Mouse (Mus musculus) hindbrain, embryonic 13.5 days (tissue): ENCODE measurements around the gene Siva1. TPM values are rescaled to one million over a fixed set of nuclear protein-coding genes. Genes with fewer than 3 reads are reported as not detected.

Experiments
- ATAC-seq: fragments of 200-750 bp; cut with Nextera tagmentation; 2 replicates; pipeline ENCODE4 v1.8.0; 2017; ENCODE audit warnings: moderate TSS enrichment; ENCODE audit not compliant: low FRiP score
- H3K27ac ChIP-seq: fragments of 300-500 bp; sonication (generic); 2 replicates; pipeline ENCODE4 v1.5.1; 2015; ENCODE audit warnings: inconsistent platforms, mild to moderate bottlenecking, moderate library complexity
- H3K27me3 ChIP-seq: fragments of 300-500 bp; sonication (generic); 2 replicates; pipeline ENCODE4 v1.6.1; 2015; ENCODE audit warnings: mild to moderate bottlenecking, inconsistent platforms
- H3K36me3 ChIP-seq: fragments of 300-500 bp; sonication (generic); 2 replicates; pipeline ENCODE4 v1.6.1; 2015; ENCODE audit warnings: mild to moderate bottlenecking, inconsistent platforms
- H3K4me1 ChIP-seq: fragments of 300-500 bp; sonication (generic); replicated peaks from 2 replicates; pipeline ENCODE4 v1.6.1; 2015; ENCODE audit warnings: inconsistent platforms
- H3K4me2 ChIP-seq: fragments of 300-500 bp; sonication (generic); 2 replicates; pipeline ENCODE4 v1.6.1; 2015; ENCODE audit warnings: inconsistent platforms, mild to moderate bottlenecking, moderate library complexity
- H3K4me3 ChIP-seq: fragments of 300-500 bp; sonication (generic); 2 replicates; pipeline ENCODE4 v1.5.1; 2015; ENCODE audit warnings: mild to moderate bottlenecking, inconsistent platforms
- H3K9ac ChIP-seq: fragments of 300-500 bp; sonication (generic); 2 replicates; pipeline ENCODE4 v1.6.1; 2015; ENCODE audit warnings: mild to moderate bottlenecking, inconsistent platforms
- H3K9me3 ChIP-seq: fragments of 300-500 bp; sonication (generic); 2 replicates; pipeline ENCODE4 v1.6.1; 2016; ENCODE audit warnings: inconsistent platforms
- WGBS: fragments of 180-500 bp; shearing (Covaris S2); methylation state at CpG from one replicate; pipeline ENCODE4 v1.1.7; 2015; 5-methylcytosine and 5-hydroxymethylcytosine counted together
- polyA plus RNA-seq: library from polyadenylated mRNA; unstranded; fragments of >200 nt; fragmentation: Nextera tagmentation; extraction: Ambion mirVana; gene quantifications from 2 replicates; pipeline ENCODE4 v1.2.1, GENCODE M21; 2015

The Siva1 gene
- polyA plus RNA-seq, 1 experiment from 2014 or later, result 63.8 TPM

DNA sequence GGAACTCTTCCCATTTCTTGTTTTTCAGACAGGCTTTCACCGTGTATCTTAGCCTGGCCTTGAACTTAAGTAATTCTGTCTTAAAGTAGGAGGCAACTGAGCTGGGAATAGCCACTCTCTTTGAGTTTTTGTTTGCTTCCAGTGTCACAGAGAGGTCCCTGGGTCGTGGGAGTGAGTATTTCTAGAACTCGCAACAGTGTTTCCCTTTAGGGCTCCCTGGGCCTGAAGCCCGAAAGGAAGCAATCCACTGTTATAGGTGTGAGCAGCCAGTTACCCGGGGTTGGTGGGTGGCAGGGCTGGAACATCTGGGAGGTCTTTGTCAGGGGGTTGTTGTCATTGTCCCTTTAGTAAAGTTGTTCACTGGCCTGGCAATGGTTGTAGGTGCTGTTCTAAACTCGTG lies 1.7 kb downstream of the Siva1 start:
- H3K4me2 ChIP-seq, result peak overlapping the region; percentile 88
- H3K4me3 ChIP-seq, result peak overlapping the region; percentile 69
- 49% methylated on average over 6 of the region's 6 CpGs for WGBS
- no peaks in the 10 kb centered on the region for H3K27me3 ChIP-seq
- H3K27ac ChIP-seq, result no peak overlapping the region
- H3K4me1 ChIP-seq, result peaks cover 23% of the 10 kb centered on the region
- H3K9me3 ChIP-seq, result no peaks in the 10 kb centered on the region
- no peak for ATAC-seq
- peak overlapping the region; percentile 83 for H3K9ac ChIP-seq
- peaks cover 40% of the 10 kb centered on the region for H3K36me3 ChIP-seq

DNA sequence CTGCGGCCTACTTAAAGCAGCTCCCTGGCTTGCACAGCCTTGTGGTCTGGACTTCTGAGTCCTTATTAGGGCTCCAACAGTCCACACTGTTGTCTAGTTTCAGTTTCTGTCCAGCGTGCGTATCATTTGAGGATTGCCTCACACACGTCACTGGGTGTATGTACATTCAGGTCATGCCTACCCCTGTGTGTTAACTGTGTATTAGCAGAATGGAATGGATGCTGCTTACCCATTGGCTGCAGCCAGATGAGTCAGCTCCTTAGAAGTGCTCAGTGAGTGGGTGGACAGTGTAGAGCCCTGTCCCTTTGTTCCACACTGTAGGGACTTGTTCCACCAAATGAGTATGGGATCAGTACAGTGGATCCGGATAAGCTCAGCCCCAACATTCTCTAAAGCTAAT lies 3.6 kb downstream of the Siva1 start:
- Histone ChIP-seq H3K27ac (no peak overlapping the region), H3K36me3 (peaks cover 52% of the 10 kb centered on the region), H3K27me3 (no peaks in the 10 kb centered on the region), H3K4me3 (no peak overlapping the region), H3K4me1 (peaks cover 23% of the 10 kb centered on the region), H3K4me2 (no peak overlapping the region), H3K9ac (no peak overlapping the region), H3K9me3 (no peaks in the 10 kb centered on the region)
- no peak for ATAC-seq
- WGBS, result 95% methylated on average over 5 of the region's 5 CpGs

DNA sequence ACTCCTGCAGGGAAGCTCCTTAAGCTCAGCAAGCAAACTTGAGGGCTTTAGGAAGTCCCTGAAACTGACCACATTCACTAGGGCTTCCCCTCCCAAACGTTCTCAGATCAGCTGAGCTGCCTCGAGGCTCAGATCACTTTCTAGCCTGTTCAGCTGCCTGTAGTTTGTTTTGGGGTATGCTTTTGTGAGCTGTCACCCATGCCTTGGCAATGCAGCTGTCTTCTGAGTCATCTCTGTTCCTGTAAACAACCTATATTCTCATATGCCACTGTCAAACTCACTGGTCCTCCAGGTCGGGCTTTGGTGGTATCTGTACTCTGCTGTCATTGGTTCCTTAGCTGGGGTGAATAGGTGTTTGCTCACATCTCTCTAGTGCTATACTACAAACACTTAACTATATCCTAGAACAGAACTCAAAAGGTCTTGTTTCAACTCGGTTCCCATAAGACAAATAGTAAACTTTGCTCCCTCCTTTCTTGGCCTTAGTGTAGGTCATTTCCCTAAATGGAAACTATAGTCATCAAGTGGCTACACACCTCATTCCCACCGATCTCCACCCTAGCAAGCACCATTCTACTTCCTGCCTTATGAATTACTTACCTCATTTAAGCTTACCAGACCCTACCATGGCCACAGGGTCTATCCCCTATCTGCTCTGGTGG lies 7.4 kb downstream of the Siva1 start:
- Histone ChIP-seq H3K4me3 (no peak overlapping the region), H3K4me1 (peaks cover 5% of the 10 kb centered on the region), H3K9ac (no peak overlapping the region), H3K36me3 (peaks cover 85% of the 10 kb centered on the region), H3K27ac (no peak overlapping the region; the same call in 1 of the 2 replicates), H3K4me2 (no peak overlapping the region), H3K9me3 (no peaks in the 10 kb centered on the region), H3K27me3 (no peaks in the 10 kb centered on the region)
- no peak for ATAC-seq
- WGBS, result 87% methylated on average over 5 of the region's 5 CpGs

DNA sequence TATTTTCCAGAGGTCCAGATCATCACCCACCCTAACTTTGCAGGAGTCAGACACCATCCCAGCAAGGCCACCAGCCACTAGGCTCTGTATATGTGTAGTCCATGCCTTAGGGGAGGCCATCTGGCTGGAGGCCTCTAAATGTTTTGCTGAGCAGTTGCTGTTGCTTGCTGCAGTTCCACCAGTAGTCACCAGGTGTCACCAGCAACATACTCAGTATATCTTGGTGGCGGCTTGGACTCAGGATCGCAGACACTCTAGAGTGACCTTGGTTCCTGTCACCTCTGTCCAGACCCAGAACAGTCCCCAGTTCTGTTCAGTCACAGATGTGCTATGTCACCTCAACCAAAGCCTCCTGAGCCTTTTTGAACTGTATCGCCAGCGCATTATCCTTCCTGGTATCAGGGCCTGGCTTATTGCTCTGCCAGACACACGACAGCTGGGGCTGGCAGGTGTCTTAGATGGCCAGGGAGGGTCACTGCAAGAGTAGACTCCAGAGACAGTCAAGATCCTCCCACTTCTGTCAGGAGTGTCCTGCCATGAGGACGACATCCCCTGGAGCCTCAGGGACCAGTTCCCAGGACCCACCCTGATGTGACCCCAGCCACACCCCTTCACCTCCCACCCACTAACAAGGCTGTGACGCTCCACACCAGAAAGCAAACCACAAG lies 8.8 kb downstream of the Siva1 start:
- H3K9ac ChIP-seq, result no peak overlapping the region
- peak; percentile 62 for ATAC-seq
- peaks cover 86% of the 10 kb centered on the region for H3K36me3 ChIP-seq
- H3K4me2 ChIP-seq, result no peak overlapping the region
- H3K27me3 ChIP-seq, result no peaks in the 10 kb centered on the region
- no peak overlapping the region for H3K4me3 ChIP-seq
- H3K4me1 ChIP-seq, result peaks cover 5% of the 10 kb centered on the region; the same call in 1 of the 2 replicates
- peak overlapping the region; percentile 31; the same call in 1 of the 2 replicates for H3K27ac ChIP-seq
- H3K9me3 ChIP-seq, result no peaks in the 10 kb centered on the region
- 45% methylated on average over 7 of the region's 7 CpGs for WGBS

DNA sequence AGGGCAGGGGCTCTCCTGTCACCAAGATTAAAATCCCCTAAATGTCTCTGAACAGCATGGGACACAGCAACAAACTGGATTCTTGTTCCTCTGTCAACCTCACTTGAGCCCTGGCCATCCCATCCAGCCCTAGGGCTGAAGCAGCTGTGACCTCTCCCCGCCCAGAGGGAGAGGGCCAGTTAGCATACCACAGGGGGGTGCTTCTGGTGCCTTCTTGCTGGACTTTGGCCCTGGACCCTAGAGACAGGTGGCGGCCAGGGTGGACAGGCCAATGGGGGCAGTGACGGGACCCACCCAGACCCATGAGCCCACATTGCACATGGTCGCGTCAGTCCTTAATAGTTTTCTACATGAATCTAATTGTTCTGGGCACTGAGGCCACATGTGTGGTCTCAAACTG lies 9.6 kb downstream of the Siva1 start:
- no peak for ATAC-seq
- H3K27ac ChIP-seq, result peak overlapping the region; percentile 31; the same call in 1 of the 2 replicates

DNA sequence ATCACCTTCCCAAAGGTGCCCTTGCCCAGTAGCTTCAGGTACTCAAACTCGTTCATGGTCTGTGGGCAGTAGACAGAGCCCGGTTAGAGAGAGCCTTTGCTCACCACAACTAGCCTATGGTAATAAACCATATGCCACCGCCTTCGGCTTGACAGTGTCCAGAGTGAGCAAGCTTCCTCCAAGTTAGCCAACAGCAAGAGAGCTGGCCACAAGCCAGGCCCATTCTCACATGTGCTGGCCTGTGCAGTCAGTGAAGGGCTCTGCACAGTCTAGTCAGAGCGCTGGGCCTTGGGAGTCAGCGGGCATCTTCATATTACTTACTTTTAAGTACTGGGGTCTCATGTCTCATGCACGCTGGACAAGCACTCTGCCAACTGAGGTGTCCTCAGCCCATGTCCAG lies 14.1 kb downstream of the Siva1 start:
- Histone ChIP-seq H3K36me3 (peaks cover 90% of the 10 kb centered on the region), H3K4me1 (peaks cover 56% of the 10 kb centered on the region), H3K4me3 (no peak overlapping the region), H3K4me2 (no peak overlapping the region), H3K27ac (no peak overlapping the region; the same call in 1 of the 2 replicates), H3K27me3 (no peaks in the 10 kb centered on the region), H3K9ac (no peak overlapping the region), H3K9me3 (no peaks in the 10 kb centered on the region)
- WGBS, result 92% methylated on average over 7 of the region's 7 CpGs
- no peak for ATAC-seq

More for the DNA sequence above, 9.6 kb downstream of the Siva1 start:
- peaks cover 10% of the 10 kb centered on the region for H3K4me1 ChIP-seq
- H3K27me3 ChIP-seq, result no peaks in the 10 kb centered on the region
- H3K9ac ChIP-seq, result 0 out of 2 replicates have a peak overlapping the region, but pooled peaks have one; percentile 19
- no peak overlapping the region for H3K4me2 ChIP-seq
- 87% methylated on average over 5 of the region's 5 CpGs for WGBS
- H3K4me3 ChIP-seq, result no peak overlapping the region
- H3K9me3 ChIP-seq, result no peaks in the 10 kb centered on the region
- H3K36me3 ChIP-seq, result peaks cover 86% of the 10 kb centered on the region

DNA sequence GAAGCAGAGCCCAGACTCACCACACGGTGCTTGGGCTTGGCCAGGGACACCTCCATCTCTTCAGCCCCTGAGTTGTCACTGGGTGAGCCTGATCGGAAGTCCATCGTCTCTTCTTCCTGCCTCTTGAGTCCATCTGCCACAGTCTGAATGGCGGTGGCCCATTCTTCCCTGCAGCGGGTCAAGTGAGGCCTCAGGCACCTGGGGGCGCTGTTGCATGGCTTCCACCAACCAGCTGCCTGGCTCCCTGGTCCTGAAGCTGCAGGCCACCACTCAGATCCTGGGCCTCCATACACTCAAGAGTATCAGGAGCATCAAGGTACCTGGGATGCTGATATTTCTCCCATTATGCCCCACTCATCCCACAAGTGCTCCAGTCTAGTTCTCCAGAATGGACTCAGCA lies 14.6 kb downstream of the Siva1 start:
- Histone ChIP-seq H3K4me3 (no peak overlapping the region), H3K9ac (no peak overlapping the region), H3K4me2 (no peak overlapping the region), H3K27me3 (no peaks in the 10 kb centered on the region), H3K36me3 (peaks cover 85% of the 10 kb centered on the region), H3K9me3 (no peaks in the 10 kb centered on the region), H3K4me1 (peaks cover 57% of the 10 kb centered on the region), H3K27ac (no peak overlapping the region; the same call in 1 of the 2 replicates)
- no peak for ATAC-seq
- WGBS, result 82% methylated on average over 6 of the region's 6 CpGs

DNA sequence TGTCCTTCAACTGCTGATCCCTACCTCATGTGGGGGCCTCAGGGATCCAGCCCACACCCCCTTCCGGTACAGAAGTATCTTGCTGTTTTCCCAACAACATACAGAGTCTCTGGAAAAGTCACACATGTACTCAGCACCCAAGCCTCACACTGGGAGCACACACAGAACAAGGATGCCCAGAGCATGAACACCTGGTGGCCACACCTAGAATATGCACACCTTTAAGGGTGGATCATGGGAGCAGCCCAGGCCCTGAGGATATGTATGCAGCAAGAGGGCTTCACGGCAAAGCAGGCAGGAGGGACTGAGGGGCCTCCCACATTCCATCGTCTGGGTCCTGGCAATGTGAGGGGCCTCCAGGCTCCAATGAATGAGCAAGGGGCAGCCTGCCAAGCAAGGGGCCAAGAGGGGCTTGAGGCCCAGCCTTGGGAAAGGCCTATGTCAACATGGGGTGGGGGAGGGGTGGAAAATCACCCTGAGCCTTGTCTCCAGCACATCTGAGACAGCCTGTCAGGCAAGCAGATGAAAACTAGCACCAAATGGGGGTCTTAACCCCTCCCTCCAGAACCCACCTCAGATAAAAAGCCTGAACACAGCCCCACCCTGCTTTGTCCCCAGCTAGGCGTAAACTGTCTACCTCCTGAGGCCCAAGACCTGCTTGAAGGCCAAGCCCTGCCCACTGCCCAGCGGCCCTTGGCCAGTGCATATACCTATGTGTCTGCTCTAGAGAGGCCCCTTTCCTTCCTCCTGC lies 16.3 kb downstream of the Siva1 start:
- Histone ChIP-seq H3K9ac (peak overlapping the region; percentile 59), H3K36me3 (peaks cover 69% of the 10 kb centered on the region), H3K9me3 (no peaks in the 10 kb centered on the region), H3K4me3 (no peak overlapping the region), H3K27me3 (no peaks in the 10 kb centered on the region), H3K4me2 (peak overlapping the region; percentile 27), H3K27ac (peak overlapping the region; percentile 95), H3K4me1 (peaks cover 72% of the 10 kb centered on the region)
- 25% methylated on average over 5 of the region's 5 CpGs for WGBS
- ATAC-seq, result peak; percentile 37

DNA sequence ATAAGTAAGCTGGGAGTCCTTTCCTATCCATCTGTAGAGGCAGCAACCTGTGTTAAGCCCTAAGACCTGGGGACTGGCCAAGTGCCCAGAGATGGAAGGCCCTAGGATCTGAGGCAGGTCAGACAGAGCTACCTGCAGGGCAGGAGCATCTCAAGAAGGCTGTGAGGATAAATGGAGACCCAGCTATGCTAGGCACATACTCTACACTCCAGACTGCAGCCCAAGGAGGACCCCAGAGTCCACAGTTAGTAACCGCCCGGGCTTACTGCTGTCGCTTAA lies 16.8 kb downstream of the Siva1 start:
- no peak for ATAC-seq

DNA sequence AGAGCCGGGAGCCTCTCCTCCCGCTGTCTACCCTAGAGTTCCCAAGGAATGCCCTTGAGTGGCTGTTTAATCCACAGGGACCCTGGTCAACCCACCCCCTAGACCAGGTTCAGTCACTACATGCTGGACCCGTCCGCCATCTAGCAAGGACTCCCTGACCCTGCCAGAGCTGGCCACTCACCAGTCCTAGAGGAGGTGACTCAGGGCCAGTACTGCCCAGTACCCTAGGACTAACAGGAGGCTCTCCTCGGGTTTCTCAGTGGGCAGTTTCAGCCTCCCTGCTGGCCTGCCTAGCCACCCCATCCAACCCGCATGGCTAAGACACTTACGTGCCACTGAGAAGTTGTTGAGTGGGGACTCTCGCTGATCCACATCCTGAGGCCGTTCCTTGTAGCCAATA lies 17.4 kb downstream of the Siva1 start:
- peaks cover 62% of the 10 kb centered on the region for H3K36me3 ChIP-seq

More for the DNA sequence above, 16.8 kb downstream of the Siva1 start:
- Histone ChIP-seq H3K4me2 (peak overlapping the region; percentile 27), H3K4me3 (no peak overlapping the region), H3K27ac (peak overlapping the region; percentile 95), H3K27me3 (no peaks in the 10 kb centered on the region), H3K9ac (peak overlapping the region; percentile 59), H3K9me3 (no peaks in the 10 kb centered on the region), H3K4me1 (peaks cover 77% of the 10 kb centered on the region), H3K36me3 (peaks cover 67% of the 10 kb centered on the region)
- WGBS, result 71% methylated on average over 3 of the region's 3 CpGs

DNA sequence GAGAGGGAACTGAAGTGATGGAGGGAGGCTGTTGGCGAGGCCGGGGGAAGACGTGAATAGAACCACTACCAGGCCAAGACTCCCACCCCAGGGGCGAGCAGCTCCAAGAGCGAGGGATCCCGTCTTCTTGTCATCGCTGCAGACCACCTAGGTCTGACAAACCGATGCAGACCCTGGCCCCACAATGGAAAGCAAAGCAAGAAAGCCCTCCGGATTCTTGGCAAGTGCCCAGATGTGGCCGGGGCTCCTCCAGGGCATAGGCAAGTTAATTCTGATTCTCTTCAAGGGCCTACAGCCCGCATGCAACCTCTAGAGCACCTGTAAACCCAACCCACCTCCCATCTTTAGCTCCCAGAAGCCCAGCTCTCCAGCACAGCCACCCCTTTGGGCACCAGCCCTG lies 18.8 kb downstream of the Siva1 start:
- no peak for ATAC-seq
- 0 out of 2 replicates have a peak overlapping the region, but pooled peaks have one; percentile 3 for H3K4me3 ChIP-seq
- 64% methylated on average over 11 of the region's 11 CpGs for WGBS
- H3K27me3 ChIP-seq, result no peaks in the 10 kb centered on the region
- no peaks in the 10 kb centered on the region for H3K9me3 ChIP-seq
- peak overlapping the region; percentile 66 for H3K9ac ChIP-seq
- H3K27ac ChIP-seq, result peak overlapping the region; percentile 95
- peak overlapping the region; percentile 40 for H3K4me2 ChIP-seq
- H3K4me1 ChIP-seq, result peaks cover 97% of the 10 kb centered on the region
- peaks cover 58% of the 10 kb centered on the region for H3K36me3 ChIP-seq

More for the DNA sequence above, 17.4 kb downstream of the Siva1 start:
- no peak for ATAC-seq
- Histone ChIP-seq H3K27ac (peak overlapping the region; percentile 95), H3K4me2 (peak overlapping the region; percentile 27; the same call in 1 of the 2 replicates), H3K9ac (peak overlapping the region; percentile 59), H3K27me3 (no peaks in the 10 kb centered on the region), H3K4me1 (peaks cover 83% of the 10 kb centered on the region), H3K9me3 (no peaks in the 10 kb centered on the region), H3K4me3 (no peak overlapping the region)
- WGBS, result 77% methylated on average over 9 of the region's 9 CpGs

DNA sequence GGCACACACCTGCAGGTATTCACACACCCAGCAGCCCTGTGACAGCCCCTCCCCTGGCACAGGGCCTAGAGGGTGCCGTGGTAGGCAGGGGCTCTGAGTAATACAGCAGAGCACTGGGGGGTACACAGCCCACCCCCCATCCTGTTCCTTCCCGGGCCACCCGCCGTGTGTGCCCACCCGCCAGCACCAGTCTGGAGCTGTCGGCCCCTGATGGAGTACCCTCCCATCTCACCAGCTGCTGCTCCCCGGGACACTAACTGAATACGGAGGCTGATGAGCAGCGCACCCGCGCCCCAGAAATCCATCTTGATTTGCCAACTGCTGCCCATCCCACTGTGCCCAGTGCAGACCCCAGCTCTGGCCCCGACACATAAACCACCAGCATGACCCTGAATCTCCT lies 19.2 kb downstream of the Siva1 start:
- Histone ChIP-seq H3K36me3 (peaks cover 58% of the 10 kb centered on the region), H3K9me3 (no peaks in the 10 kb centered on the region), H3K9ac (peak overlapping the region; percentile 66), H3K4me3 (0 out of 2 replicates have a peak overlapping the region, but pooled peaks have one; percentile 3), H3K27me3 (no peaks in the 10 kb centered on the region), H3K4me2 (peak overlapping the region; percentile 40), H3K27ac (peak overlapping the region; percentile 95), H3K4me1 (peaks cover 100% of the 10 kb centered on the region)
- ATAC-seq, result peak; percentile 34
- 30% methylated on average over 12 of the region's 12 CpGs for WGBS
